10 mouse cellular contexts compared by ENCODE assay signal in genomic region chr12:105563726-105564275, GRCm38 (mm10). TPM values are rescaled to one million over a fixed set of nuclear protein-coding genes. Genes with fewer than 3 reads are reported as not detected.
A peak's percentile ranks its signal among the peaks of the same experiment; 100 is the strongest.
DNase-seq lines count a peak whose midpoint lies in the region; ATAC-seq and TF ChIP-seq lines count a peak whose summit lies in the region.
"Had no signal": no experiment of that assay in that cellular context is flagged by ENCODE, and none has a peak within 500 bp of the region (broad histone marks: within the 10 kb centered on the region; RNA-seq: fewer than 3 reads in every experiment).

No protein-coding gene starts in this region.

- H3K27ac ChIP-seq in heart, embryonic 10.5 days: peak overlapping the region; percentile 80
- no peak overlapping the region for H3K27ac ChIP-seq in ES-E14 (ENCODE audit: insufficient read depth, low read depth, low read length, poor library complexity, severe bottlenecking)
- H3K27ac ChIP-seq in hindbrain, embryonic 10.5 days: no peak overlapping the region
- H3K27ac ChIP-seq in midbrain, embryonic 11.5 days (ENCODE audit: low read depth, low read length): no peak overlapping the region

- peak overlapping the region; percentile 60 for H3K4me3 ChIP-seq in heart, embryonic 10.5 days
- peak overlapping the region; percentile 44 to 59 for H3K4me3 ChIP-seq in ES-E14 (ENCODE audit: insufficient read depth in 1 of 2, low read depth in 1 of 2, low read length in 2 of 2, poor library complexity in 1 of 2, severe bottlenecking in 1 of 2)
- peak overlapping the region; percentile 51 for H3K4me3 ChIP-seq in hindbrain, embryonic 10.5 days
- H3K4me3 ChIP-seq in midbrain, embryonic 11.5 days (ENCODE audit: low read depth, low read length): peak overlapping the region; percentile 32; the same call in 1 of the 2 replicates

- DNase-seq in heart, embryonic 10.5 days (ENCODE audit: low spot score): no peak
- DNase-seq in heart, adult 18-20 months: no peak
- peak; percentile 39 for DNase-seq in ES-E14 (ENCODE audit: low read depth, low spot score)
- DNase-seq in hindbrain, embryonic 10.5 days (ENCODE audit: low spot score): no peak
- peak; percentile 72 for DNase-seq in midbrain, embryonic 11.5 days (ENCODE audit: low spot score, missing footprints)
- DNase-seq in testis, postnatal 10 days (ENCODE audit: low spot score): no peak
- DNase-seq in layer of hippocampus, adult 8-10 months (ENCODE audit: low spot score in 2 of 2): no peak
- DNase-seq in frontal cortex, adult 2 months (ENCODE audit: extremely low spot score in 1 of 2, low spot score in 1 of 2): no peak
- DNase-seq: cerebellum, postnatal 14 days had no signal

- peaks cover 52% of the 10 kb centered on the region for H3K4me1 ChIP-seq in heart, embryonic 10.5 days
- peaks cover 6 to 12% of the 10 kb centered on the region in 2 experiments; a peak in 3 of 4 replicates for H3K4me1 ChIP-seq in ES-E14 (ENCODE audit: control insufficient read depth in 2 of 2, insufficient read depth in 2 of 2, low read length in 2 of 2, poor library complexity in 1 of 2)
- peaks cover 36% of the 10 kb centered on the region for H3K4me1 ChIP-seq in hindbrain, embryonic 10.5 days (replicated peaks)
- H3K4me1 ChIP-seq in midbrain, embryonic 11.5 days (ENCODE audit: control insufficient read depth, insufficient read depth, low read length): peaks cover 11% of the 10 kb centered on the region

- H3K4me2 ChIP-seq in midbrain, embryonic 11.5 days: peak overlapping the region; percentile 64

- in situ Hi-C loops in ES-E14 (cut with MboI; ENCODE audit: low sequenced_read_pairs in 2 of 2, unreplicated experiment in 2 of 2): no loop called here

- H3K9me3 ChIP-seq in heart, embryonic 10.5 days: 0 out of 2 replicates have a peak, but pooled peaks cover 6% of the 10 kb centered on the region
- no peaks in the 10 kb centered on the region for H3K9me3 ChIP-seq in ES-E14 (ENCODE audit: control insufficient read depth, insufficient read depth, low read depth, low read length)
- peaks cover 6% of the 10 kb centered on the region; the same call in 1 of the 2 replicates for H3K9me3 ChIP-seq in hindbrain, embryonic 10.5 days
- no peaks in the 10 kb centered on the region for H3K9me3 ChIP-seq in midbrain, embryonic 11.5 days (ENCODE audit: control insufficient read depth, low read length)

- H3K27me3 ChIP-seq in heart, embryonic 10.5 days (ENCODE audit: insufficient read depth, poor library complexity, severe bottlenecking): peaks cover 51% of the 10 kb centered on the region
- peaks cover 62% of the 10 kb centered on the region for H3K27me3 ChIP-seq in hindbrain, embryonic 10.5 days (ENCODE audit: insufficient read depth, poor library complexity, severe bottlenecking)
- H3K27me3 ChIP-seq in midbrain, embryonic 11.5 days (ENCODE audit: control insufficient read depth, insufficient read depth, low read length): peaks cover 23% of the 10 kb centered on the region

- 9% methylated on average over 25 of the region's 25 CpGs for WGBS in heart, embryonic 10.5 days
- 9% methylated on average over 25 of the region's 25 CpGs for WGBS in hindbrain, embryonic 10.5 days
- 9% methylated on average over 25 of the region's 25 CpGs for whole genome bisulfite sequencing in midbrain, embryonic 11.5 days

- no peak overlapping the region for H3K9ac ChIP-seq in ES-E14 (ENCODE audit: insufficient read depth, low read depth, low read length, poor library complexity, severe bottlenecking)
- peak overlapping the region; percentile 31; the same call in 1 of the 2 replicates for H3K9ac ChIP-seq in midbrain, embryonic 11.5 days (ENCODE audit: low read length)

- 0 out of 2 replicates have a peak, but pooled peaks cover 4% of the 10 kb centered on the region for H3K36me3 ChIP-seq in heart, embryonic 10.5 days
- no peaks in the 10 kb centered on the region for H3K36me3 ChIP-seq in ES-E14 (ENCODE audit: control insufficient read depth, insufficient read depth, low read length, poor library complexity, severe bottlenecking)
- H3K36me3 ChIP-seq in hindbrain, embryonic 10.5 days: no peaks in the 10 kb centered on the region
- no peaks in the 10 kb centered on the region for H3K36me3 ChIP-seq in midbrain, embryonic 11.5 days (ENCODE audit: control insufficient read depth, insufficient read depth, low read length)

- ATAC-seq in midbrain, embryonic 11.5 days (ENCODE audit: low FRiP score): no peak

TF ChIP-seq in ES-E14, 5 proteins besides CTCF, POLR2A, EP300 and RAD21:
- no peak for TF ChIP-seq CHD2 (IDR thresholded peaks at IDR 0.05; ENCODE audit: low read depth, low read length)
- TF ChIP-seq MAFK (IDR thresholded peaks at IDR 0.05; ENCODE audit: insufficient read depth, low read depth, low read length): no peak
- no peak for TF ChIP-seq ZC3H11A (IDR thresholded peaks at IDR 0.05; ENCODE audit: borderline replicate concordance, low read depth, low read length)
- TF ChIP-seq HCFC1 (IDR thresholded peaks at IDR 0.05; ENCODE audit: borderline replicate concordance, insufficient read depth, low read length): no peak
- TF ChIP-seq ZNF384 (IDR thresholded peaks at IDR 0.05; ENCODE audit: low read depth, low read length): no peak

RNA-seq across cellular contexts. Expression of gene Bdkrb2, which starts 0.8 kb away (rescaled TPM):
- polyA plus RNA-seq in heart, embryonic 10.5 days (2016; fragmentation: Nextera tagmentation; extraction: Ambion mirVana): 1.4 and 2.4 TPM in 2 replicates
- total RNA-seq in heart, adult 18-20 months (2021): under 1 TPM; 0.31 to 0.40 TPM
- total RNA-seq in ES-E14 (2012; rRNA removed): 1.2 and 2.4 TPM in 2 replicates
- polyA plus RNA-seq in hindbrain, embryonic 10.5 days (2016; fragmentation: Nextera tagmentation; extraction: Ambion mirVana): 0.61 and 0.64 TPM in 2 replicates
- 0.10 and 0.12 TPM in 2 replicates for polyA plus RNA-seq in midbrain, embryonic 11.5 days (2014; fragmentation: Nextera tagmentation; extraction: Ambion mirVana)
- total RNA-seq in layer of hippocampus, adult 8-10 months (2022): 1 to 10 TPM in 2 of 4 experiments, under 1 TPM in 2; 0.68 to 1.3 (median 1.0) TPM
- 0.19 and 0.32 TPM in 2 replicates for polyA plus RNA-seq in frontal cortex, adult 2 months (2012; rRNA removed)

RNA-seq across cellular contexts. Expression of gene Bdkrb1, which starts 39.1 kb away (rescaled TPM):
- polyA plus RNA-seq in heart, embryonic 10.5 days (2016; fragmentation: Nextera tagmentation; extraction: Ambion mirVana): 0.22 TPM in 1 of 2 replicates, not detected in the other
- not detected for total RNA-seq in heart, adult 18-20 months (2021)
- not detected in 2 replicates for total RNA-seq in ES-E14 (2012; rRNA removed)
- 0.12 TPM in 2 replicates for polyA plus RNA-seq in hindbrain, embryonic 10.5 days (2016; fragmentation: Nextera tagmentation; extraction: Ambion mirVana)
- polyA plus RNA-seq in midbrain, embryonic 11.5 days (2014; fragmentation: Nextera tagmentation; extraction: Ambion mirVana): 0.12 TPM in 1 of 2 replicates, not detected in the other
- total RNA-seq in layer of hippocampus, adult 8-10 months (2022): under 1 TPM in 3 of 4 experiments, not detected in 1; 0.35 to 0.45 (median 0.37) TPM
- not detected in 2 replicates for polyA plus RNA-seq in frontal cortex, adult 2 months (2012; rRNA removed)
- total RNA-seq: left cerebral cortex, postnatal 14 days had no signal

Comparison
In these comparisons a context has a peak if more than half of its experiments do, and no peak if none do; other contexts are left out.
1. DNase-seq: peak in ES-E14 (single experiment) and midbrain, embryonic 11.5 days (single experiment); none in heart, embryonic 10.5 days (single experiment), heart, adult 18-20 months (0 of 2), hindbrain, embryonic 10.5 days (single experiment), testis, postnatal 10 days (single experiment), layer of hippocampus, adult 8-10 months (0 of 2) and frontal cortex, adult 2 months (0 of 2).
2. Peak in every context shown above with its lines, with median percentiles within 50 percentile points of each other: H3K4me3 ChIP-seq.